Mouse (Mus musculus) thymus, adult 2 months (tissue): ENCODE data around the gene Oprm1. TPM values are rescaled to one million over a fixed set of nuclear protein-coding genes. Genes with fewer than 3 reads are reported as not detected.

Source experiments
- DNase-seq: peaks from one replicate; pipeline ENCODE4 v3.0.0; 2021
- H3K27ac ChIP-seq: fragments of 200-500 bp; 2 replicates; pipeline ENCODE4 v1.5.1; 2012; ENCODE audit warnings: low read length, control low read depth; ENCODE audit not compliant: control insufficient read depth, insufficient read depth
- H3K27me3 ChIP-seq: fragments of 200-500 bp; 2 replicates; pipeline ENCODE4 v1.6.1; 2012; ENCODE audit warnings: mild to moderate bottlenecking, low read length, moderate library complexity, mixed read lengths; ENCODE audit not compliant: control insufficient read depth, insufficient read depth
- H3K36me3 ChIP-seq: fragments of 200-500 bp; 2 replicates; pipeline ENCODE4 v1.6.1; 2012; ENCODE audit warnings: mild to moderate bottlenecking, low read length, moderate library complexity; ENCODE audit not compliant: control insufficient read depth, insufficient read depth
- H3K4me1 ChIP-seq: fragments of 200-500 bp; replicated peaks from 2 replicates; pipeline ENCODE4 v1.6.1; 2012; ENCODE audit warnings: low read length; ENCODE audit not compliant: control insufficient read depth, insufficient read depth
- H3K4me3 ChIP-seq: fragments of 200-500 bp; 2 replicates; pipeline ENCODE4 v1.5.1; 2012; ENCODE audit warnings: mild to moderate bottlenecking, low read length, control low read depth, moderate library complexity; ENCODE audit not compliant: control insufficient read depth, insufficient read depth
- CTCF ChIP-seq: fragments of 200-500 bp; IDR thresholded peaks from 2 replicates; pipeline ENCODE4 v1.5.1; 2012; ENCODE audit warnings: mild to moderate bottlenecking, control low read depth, low read length, moderate library complexity, borderline replicate concordance; ENCODE audit not compliant: control insufficient read depth, poor library complexity, insufficient read depth; ENCODE audit errors: extremely low read depth
- POLR2A ChIP-seq: fragments of 200-500 bp; IDR thresholded peaks from 2 replicates; pipeline ENCODE4 v1.6.1; 2012; ENCODE audit warnings: mild to moderate bottlenecking, low read length, control low read depth, moderate library complexity; ENCODE audit not compliant: control insufficient read depth, poor library complexity, insufficient read depth; ENCODE audit errors: extremely low read depth
- WGBS: fragments of 180-500 bp; shearing (Covaris S2); methylation state at CpG from one replicate; pipeline ENCODE4 v1.1.7; 2018; 5-methylcytosine and 5-hydroxymethylcytosine counted together
- polyA plus RNA-seq: library from polyadenylated mRNA; depleted of rRNA; stranded (reverse); fragments of >200 nt; gene quantifications from 2 replicates; pipeline ENCODE4 v1.2.3, GENCODE M21; 2012

The Oprm1 gene
- polyA plus RNA-seq, 1 experiment = not detected

DNA sequence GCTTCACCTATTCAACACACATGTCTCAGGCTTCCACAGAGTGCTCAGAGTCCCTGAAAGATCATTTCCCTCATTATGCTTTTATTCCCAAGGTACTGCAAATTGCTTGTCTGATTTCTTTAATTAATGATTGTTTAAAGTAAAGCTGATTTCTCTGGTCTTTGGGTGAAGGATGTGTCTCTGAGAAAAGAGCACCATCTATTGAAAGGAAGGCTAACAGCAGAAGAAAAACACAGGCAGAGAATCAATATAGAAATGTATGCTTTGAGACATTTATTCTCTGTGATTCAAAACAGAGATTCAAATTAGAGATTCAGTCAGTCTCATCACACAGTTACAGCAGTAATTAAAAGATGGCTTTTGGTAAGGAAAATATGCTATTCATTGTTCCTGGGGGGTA lies 31.9 kb downstream of the Oprm1 start:
- no peaks in the 10 kb centered on the region for H3K4me1 ChIP-seq
- H3K4me3 ChIP-seq = no peak overlapping the region
- TF ChIP-seq CTCF (no peak), POLR2A (no peak)
- no peaks in the 10 kb centered on the region for H3K27me3 ChIP-seq
- no peak overlapping the region for H3K27ac ChIP-seq
- no peak for DNase-seq
- no peaks in the 10 kb centered on the region for H3K36me3 ChIP-seq

DNA sequence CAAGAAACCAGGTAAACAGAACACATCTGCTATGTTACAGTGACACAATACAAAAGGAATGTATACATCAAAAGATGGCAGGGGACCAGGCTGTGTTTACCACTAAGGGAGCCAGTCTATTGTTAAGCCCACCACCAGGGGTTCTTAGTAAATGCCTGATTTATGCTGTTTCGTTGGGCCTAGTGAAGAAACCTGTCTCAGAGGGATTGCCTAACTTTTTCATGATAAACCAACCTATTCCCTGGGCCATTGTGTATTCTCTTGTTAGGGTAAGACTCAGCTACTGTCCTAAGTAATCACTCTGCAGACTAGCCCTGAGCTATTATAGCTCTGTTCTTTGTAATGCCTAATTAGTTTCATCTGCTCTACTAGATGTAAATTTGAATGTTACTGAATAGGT lies 62.3 kb downstream of the Oprm1 start:
- no peaks in the 10 kb centered on the region for H3K27me3 ChIP-seq
- DNase-seq = no peak
- WGBS = 77% methylated on average over 1 of the region's 1 CpGs
- no peak overlapping the region for H3K27ac ChIP-seq
- H3K4me3 ChIP-seq = no peak overlapping the region
- no peaks in the 10 kb centered on the region for H3K36me3 ChIP-seq
- H3K4me1 ChIP-seq = no peaks in the 10 kb centered on the region
- TF ChIP-seq POLR2A (no peak), CTCF (no peak)

DNA sequence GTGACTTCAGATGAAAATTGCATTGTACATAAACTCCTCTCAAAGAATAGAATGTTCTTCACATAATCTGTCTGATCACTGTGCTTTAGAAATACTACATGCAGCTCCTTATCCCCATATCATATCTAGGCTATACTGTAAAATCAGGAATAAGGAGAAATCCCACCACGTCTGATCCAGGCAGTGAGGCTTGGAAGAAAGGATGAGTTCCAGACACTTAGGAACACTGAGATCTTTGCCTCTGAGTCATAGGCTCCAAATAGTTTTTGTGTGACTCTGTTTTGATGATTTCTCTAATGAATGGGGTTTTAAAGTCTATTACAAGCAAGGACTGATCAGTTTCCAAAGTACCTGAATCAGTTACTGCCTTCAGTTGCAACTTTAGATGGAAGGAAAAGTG lies 83.9 kb downstream of the Oprm1 start:
- no peak overlapping the region for H3K4me3 ChIP-seq
- 84% methylated on average over 1 of the region's 1 CpGs for WGBS
- H3K27ac ChIP-seq = no peak overlapping the region
- H3K4me1 ChIP-seq = no peaks in the 10 kb centered on the region
- H3K36me3 ChIP-seq = no peaks in the 10 kb centered on the region
- TF ChIP-seq POLR2A (no peak), CTCF (no peak)
- H3K27me3 ChIP-seq = no peaks in the 10 kb centered on the region
- no peak for DNase-seq

DNA sequence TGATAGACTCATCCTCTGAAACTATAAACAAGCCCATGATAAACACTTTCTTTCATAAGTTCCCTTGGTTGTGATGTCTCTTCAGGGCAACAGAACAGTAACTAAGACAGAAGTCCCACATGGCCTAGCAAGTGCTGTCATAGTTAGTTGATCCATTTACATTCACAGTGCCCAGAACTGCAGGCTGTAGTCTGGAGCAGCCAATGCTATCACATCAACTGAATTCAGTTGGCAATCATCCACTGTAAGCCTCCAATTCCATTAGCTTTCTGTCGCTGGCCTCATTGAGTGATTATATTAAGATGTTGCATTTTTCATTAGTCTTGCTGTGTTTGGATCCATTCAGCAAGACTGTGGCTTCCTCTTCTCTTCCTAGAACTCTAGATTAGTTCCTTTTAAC lies 88.0 kb downstream of the Oprm1 start:
- no peak overlapping the region for H3K4me3 ChIP-seq
- H3K4me1 ChIP-seq = no peaks in the 10 kb centered on the region
- DNase-seq = no peak
- no peaks in the 10 kb centered on the region for H3K36me3 ChIP-seq
- no peak overlapping the region for H3K27ac ChIP-seq
- TF ChIP-seq CTCF = no peak
- no peak for TF ChIP-seq POLR2A
- no peaks in the 10 kb centered on the region for H3K27me3 ChIP-seq
- 100% methylated on average over 1 of the region's 1 CpGs for WGBS

DNA sequence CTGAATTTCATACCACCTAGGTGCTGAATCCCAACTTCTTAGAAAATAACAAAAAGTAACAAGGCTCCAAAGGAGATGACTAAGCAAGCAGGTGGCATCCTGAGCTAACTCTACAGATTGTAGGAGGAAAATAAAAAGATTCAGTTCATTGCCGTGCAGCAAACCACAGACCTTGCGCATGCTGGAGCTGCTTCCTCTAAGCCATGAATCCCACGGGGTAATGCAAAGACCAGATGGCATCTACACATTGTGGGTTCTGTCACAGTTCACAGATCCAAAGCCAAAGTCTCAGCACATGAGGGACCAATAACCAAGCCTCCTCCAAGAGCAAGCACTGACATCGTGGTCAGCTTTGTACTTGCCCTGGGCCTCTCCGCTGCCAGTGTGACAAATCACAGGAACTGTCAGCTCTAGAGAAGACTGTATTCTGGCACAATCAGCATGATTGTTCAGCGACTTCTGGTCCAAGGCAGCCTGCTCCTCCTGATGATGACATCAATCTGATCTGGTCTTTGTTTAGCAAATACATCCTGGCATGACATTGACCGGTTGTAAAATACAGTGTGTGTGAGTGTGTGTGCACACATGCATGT lies 90.0 kb downstream of the Oprm1 start:
- TF ChIP-seq POLR2A = no peak
- no peak for TF ChIP-seq CTCF
- H3K4me1 ChIP-seq = no peaks in the 10 kb centered on the region
- H3K4me3 ChIP-seq = no peak overlapping the region
- no peak overlapping the region for H3K27ac ChIP-seq
- no peaks in the 10 kb centered on the region for H3K36me3 ChIP-seq
- no peak for DNase-seq
- H3K27me3 ChIP-seq = no peaks in the 10 kb centered on the region
- WGBS = 38% methylated on average over 7 of the region's 7 CpGs

DNA sequence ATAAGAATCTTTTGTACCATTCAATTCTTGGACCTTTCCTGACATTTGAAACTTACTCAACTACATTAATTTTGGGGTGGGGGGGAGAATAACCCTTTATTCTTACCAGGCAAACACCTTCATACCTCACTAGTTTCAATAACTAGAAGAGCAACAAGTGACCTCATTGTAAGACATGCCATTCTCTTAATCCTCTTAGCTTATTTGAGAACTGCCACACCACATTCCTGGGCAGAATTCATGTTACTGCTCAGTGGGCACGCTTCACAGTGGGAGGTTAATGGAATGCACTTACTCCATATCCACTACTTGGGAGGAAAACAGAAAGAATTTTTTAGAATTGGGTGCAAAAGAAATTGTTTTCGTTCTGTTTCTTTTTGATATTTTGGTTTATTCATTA lies 90.5 kb downstream of the Oprm1 start:
- Histone ChIP-seq H3K27me3 (no peaks in the 10 kb centered on the region), H3K27ac (no peak overlapping the region), H3K36me3 (no peaks in the 10 kb centered on the region), H3K4me1 (no peaks in the 10 kb centered on the region), H3K4me3 (no peak overlapping the region)
- TF ChIP-seq CTCF (no peak), POLR2A (no peak)
- 94% methylated on average over 2 of the region's 2 CpGs for WGBS
- no peak for DNase-seq

DNA sequence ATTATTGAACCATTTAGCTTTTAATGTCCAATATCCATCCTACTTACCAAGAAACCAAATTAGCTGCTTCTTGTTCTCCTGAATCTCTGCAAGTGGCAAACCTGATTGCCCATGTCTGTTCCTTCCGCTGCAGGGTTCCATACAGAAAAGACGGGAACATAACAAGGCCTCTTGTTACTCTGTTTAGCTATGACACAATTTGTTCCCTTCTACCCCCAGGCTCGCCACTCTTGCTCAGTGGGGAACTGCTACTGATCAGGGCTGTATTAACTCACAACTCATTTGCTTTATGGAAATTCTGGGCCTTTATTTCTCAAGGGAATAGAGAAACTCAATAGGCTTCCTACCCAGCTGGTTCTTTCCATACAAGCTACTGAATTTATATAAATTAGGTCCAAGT lies 97.5 kb downstream of the Oprm1 start:
- no peak overlapping the region for H3K27ac ChIP-seq
- H3K36me3 ChIP-seq = no peaks in the 10 kb centered on the region
- TF ChIP-seq CTCF (no peak), POLR2A (no peak)
- 95% methylated on average over 3 of the region's 3 CpGs for WGBS
- H3K4me1 ChIP-seq = no peaks in the 10 kb centered on the region
- no peak for DNase-seq
- H3K27me3 ChIP-seq = no peaks in the 10 kb centered on the region
- no peak overlapping the region for H3K4me3 ChIP-seq
